Mouse (Mus musculus): Measurements from ENCODE around the gene Qrfp.

Gene Qrfp

DNA sequence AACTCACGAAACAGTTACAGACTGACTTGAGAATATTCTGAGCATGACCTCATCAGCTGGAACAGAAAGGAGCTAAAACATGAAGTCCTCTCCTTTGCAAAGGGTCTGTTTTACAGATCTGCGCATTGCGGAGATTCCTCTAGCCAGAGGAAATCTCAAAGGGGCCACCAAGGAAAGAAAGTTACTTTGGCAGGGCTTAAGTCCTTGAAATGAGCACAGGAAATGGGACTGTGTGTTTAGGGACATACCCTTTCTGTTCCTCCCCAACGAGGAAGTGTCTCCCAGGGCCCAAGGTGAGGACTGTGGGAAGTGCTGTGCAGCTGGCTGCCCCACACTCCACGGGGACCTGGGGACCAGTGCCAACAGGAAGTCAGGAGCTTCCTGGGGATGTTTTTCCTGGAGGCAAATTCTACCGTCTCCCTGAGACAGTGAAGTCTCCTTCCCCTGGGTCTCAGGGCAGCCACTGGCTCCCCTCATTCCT, 40.7 kb downstream of the Qrfp start:
- no peak for DNase-seq

DNA sequence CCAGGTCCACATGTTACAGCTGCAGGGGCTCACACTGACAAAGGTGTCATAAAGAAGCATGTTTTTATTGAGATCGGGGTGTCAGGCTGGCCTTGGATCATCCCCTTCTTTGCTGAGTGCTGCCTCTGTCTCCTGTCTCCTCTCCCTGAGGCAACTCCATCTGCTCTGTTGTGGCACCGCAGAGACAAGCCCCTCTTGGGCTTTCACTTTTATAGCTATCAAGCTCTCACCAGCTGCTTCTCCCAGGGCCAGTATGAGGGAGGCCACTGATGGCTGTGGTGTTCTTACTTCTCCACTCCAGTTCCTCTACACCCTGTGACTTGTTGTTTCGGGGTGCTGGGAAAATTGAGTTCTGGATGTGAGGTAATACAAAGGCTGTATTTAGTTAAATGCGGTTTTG, 41.3 kb downstream of the Qrfp start:
- no peak for DNase-seq

DNA sequence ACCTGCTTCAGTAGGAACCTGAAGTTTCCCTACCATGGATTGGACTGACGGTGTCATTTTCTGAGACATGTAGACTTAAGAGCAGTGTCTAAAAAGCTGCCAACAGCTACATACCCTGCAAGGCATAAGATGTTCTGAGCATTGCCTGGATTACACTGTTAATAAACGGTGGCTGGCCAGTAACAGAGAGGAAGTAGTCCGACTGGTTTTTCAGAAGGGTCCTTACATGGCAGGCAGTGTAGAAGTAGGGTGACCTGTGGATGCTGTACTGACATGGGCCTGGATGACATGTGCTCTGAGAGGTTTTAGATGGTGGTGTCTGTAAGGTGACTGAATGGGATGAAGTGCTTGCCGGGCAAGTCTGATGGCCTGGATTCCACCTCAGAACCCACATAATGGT, 42.6 kb downstream of the Qrfp start:
- DNase-seq: no peak

DNA sequence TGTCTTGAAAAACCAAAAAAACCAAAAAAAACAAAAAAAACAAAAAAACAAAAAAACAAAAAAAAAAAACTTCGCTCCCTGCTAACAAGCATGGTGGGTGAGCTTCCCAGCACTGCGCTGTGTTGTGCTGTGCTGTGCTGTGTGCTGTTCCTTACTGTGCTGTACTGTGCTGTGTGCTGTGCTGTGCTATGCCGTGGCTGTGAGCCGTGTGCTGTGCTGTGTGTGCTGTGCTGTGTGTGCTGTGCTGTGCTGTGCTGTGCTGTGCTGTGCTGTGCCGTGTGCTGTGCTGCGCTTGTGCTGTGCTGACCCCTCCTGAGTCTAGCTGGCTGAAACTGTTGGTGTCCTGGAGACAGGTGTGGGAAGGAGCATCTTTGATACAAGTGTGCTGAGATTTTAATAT, 43.3 kb downstream of the Qrfp start:
- DNase-seq: no peak

DNA sequence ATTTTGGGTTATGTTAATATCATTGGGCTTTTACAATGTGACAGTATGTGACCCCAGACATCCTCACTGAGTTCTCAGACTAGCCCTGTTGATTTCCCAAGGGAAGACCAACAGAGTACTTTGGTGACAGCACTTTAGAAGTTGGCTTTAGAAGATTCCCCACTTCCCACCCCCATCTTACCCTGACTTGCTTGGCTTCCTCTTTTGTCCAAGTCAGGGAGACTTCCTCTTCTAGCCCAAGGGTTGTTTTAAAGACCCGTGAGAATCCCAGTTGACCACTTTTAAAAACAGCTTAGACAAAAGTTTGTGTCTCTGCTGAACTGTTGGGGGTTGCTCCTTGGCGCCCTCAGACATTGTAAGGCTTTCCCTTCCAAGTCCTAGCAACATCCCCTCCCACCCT, 47.1 kb downstream of the Qrfp start:
- DNase-seq: no peak

DNA sequence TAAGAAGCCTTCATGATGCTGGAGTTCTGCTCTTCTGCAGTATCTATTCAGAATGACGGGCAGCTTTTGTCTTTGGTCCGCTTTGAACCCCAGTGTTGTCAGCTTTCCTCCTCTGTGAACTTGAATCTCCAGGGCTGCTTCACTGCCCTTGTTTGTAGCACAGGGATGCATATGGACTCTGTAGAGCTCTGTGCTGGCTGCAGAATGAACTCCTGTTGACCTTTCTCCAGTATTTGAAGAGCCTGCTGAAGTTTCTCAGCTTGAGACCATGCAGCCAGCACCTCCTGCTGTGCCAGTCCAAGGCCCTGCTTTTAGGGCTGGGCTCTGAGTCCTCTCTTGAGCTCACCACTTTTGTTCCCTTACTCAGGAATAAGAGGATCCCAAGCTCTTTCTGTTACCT, 47.5 kb downstream of the Qrfp start:
- DNase-seq: no peak

DNA sequence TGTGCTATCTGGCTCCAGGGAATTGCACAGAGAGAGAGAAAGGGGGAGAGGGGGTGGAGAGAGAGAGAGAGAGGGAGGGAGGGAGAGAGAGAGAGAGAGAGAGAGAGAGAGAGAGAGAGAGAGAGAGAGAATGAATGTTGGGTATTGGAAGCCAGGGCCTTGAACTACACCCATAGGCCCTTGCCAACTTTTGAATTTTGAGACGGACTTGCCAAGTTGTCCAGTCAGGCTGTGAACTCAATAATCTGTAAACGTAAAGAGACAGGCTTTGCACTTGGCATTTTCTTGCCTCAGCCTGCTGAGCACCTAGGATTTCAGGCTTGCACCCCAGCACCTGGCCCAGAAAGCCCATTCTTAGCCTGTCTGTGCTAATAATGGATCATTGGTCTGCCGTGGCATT, 48.2 kb downstream of the Qrfp start:
- DNase-seq: no peak

DNA sequence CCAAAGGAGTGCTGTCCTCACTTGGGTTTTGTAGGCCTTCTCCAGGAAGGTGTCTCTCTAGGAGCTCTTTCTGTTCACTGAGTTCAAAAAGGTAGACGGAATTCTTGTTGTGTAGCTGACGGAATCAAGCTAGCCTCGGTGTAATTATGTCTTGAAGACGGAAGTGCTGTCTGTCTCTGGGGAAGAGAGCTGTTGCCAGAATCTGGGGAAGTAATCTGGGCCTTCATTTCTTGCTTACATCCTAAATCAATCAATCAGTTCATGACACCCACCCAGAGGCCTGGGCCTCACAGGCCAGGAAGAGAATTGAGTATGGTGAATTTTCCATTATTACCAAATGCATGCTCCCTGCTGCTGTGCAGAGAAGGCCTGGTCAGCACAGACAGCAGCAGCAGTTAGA, 48.8 kb downstream of the Qrfp start:
- peak; percentile 15 for DNase-seq

DNA sequence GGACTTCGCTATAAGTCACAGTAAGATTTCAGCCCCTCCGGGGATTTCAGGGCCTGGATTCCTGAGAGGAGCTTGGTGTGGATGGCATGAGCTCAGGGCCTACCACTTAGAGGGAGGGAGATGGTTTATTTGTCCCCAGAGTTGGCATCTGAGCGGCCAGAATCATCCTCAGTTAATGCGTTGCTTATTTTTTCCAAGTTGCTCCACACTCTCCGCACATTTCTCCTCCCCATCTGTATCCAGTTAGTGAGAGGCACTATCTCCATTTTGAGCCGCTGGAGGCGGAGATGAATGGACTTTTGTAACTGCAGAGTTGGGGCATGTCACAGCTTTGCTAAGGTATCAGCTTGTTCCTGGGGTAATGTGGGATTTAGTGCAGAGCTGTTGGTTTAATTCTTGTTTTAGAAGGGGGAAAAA, 49.3 kb downstream of the Qrfp start:
- DNase-seq: no peak

DNA sequence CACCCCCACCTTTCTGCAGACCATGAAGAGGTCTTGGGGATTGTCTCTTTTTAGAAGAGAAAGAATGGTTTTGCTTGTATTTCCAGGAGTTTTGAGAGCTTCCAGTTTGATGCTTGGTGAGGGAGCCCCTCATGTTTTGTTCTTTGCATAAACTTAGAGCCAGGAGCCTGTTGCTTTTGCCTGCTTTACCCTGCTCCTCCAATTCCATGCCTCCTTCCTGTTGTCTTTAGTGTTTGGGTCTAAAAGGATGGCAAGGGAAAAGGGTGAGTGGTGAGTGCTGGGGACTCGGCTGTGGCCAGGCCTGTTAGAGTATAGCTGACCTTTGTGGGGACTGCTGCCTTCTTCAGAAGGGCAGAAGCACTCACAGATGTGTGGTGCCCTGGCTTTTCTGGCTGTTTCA, 49.9 kb downstream of the Qrfp start:
- no peak for DNase-seq

DNA sequence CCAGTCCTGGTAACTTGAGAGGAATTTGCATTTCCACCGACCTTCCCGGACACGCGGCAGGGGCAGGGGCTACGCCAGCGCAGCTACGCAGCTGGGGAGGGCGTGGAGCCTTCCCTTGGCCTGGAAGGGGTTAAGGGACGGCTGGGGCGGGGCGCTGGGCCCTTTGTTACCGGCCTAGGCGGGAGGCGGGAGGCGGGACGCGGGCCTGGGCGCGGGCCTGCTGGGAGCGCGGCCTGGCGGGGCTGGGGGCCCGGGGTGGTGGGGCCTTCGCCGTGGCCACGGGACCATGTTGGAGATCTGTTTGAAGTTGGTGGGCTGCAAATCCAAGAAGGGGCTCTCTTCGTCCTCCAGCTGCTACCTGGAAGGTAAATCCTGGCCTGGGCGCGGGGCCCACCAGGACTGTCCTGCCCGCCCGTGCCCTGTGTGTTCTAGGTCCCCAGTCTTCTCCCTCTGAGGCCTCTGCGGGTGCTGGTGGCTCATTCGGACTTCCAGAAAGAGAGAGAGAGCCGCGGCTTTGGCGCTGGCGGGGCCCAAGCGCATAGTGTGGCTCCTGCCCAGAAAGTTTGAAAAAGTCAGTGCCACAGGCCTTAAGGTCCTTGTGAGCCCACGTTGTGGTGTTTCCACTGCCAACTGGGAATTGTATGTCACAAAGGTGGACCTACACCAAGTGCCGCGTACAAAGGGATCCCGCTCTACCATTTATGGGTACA, 50.5 kb downstream of the Qrfp start:
- peak; percentile 89 for DNase-seq

DNA sequence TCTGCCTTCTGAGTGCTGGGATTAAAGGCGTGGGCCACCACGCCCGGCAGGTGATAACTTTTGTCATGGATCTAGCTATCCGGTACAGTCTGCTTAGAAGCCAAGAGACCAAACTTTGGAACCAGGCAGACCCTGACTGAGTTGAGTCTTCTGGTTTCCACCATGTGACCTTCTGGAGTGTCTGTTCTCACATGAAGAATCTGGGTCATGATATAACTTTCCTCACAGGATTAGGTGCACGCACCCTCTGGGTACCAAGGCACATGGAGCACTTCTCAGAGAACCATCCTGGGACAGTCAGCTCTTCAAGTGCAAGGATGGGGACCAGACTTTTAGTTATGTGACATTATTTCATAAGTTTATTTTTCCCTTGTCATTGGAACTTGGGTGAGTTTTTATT, 51.4 kb downstream of the Qrfp start:
- DNase-seq: no peak

DNA sequence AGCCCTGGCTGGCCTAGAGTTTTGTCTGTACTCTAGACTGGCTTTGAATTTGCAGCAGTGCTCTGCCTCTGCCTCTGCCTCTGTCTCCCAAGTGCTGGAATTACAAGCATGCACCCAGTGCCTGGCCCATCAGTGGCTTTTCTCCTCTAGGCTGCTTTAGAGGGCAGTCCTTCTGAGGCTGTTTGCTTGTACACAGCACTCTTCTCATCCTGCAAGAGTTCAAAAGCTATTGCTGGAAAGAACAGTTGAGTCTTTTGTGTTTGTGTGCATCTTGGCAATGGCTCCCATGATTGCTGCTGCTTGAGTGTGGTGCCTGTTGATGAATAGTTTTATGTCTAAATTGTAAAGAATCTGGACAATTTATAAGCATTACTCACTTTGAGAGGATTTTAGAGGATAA, 52.9 kb downstream of the Qrfp start:
- DNase-seq: no peak
